Mouse (Mus musculus) hindbrain, embryonic 13.5 days (tissue): ENCODE data around the gene Afdn. TPM values are rescaled to one million over a fixed set of nuclear protein-coding genes. Genes with fewer than 3 reads are reported as not detected.

ENCODE experiments used
- ATAC-seq: fragments of 200-750 bp; cut with Nextera tagmentation; 2 replicates; pipeline ENCODE4 v1.8.0; 2017; ENCODE audit warnings: moderate TSS enrichment; ENCODE audit not compliant: low FRiP score
- H3K27ac ChIP-seq: fragments of 300-500 bp; sonication (generic); 2 replicates; pipeline ENCODE4 v1.5.1; 2015; ENCODE audit warnings: inconsistent platforms, mild to moderate bottlenecking, moderate library complexity
- H3K27me3 ChIP-seq: fragments of 300-500 bp; sonication (generic); 2 replicates; pipeline ENCODE4 v1.6.1; 2015; ENCODE audit warnings: mild to moderate bottlenecking, inconsistent platforms
- H3K36me3 ChIP-seq: fragments of 300-500 bp; sonication (generic); 2 replicates; pipeline ENCODE4 v1.6.1; 2015; ENCODE audit warnings: mild to moderate bottlenecking, inconsistent platforms
- H3K4me1 ChIP-seq: fragments of 300-500 bp; sonication (generic); replicated peaks from 2 replicates; pipeline ENCODE4 v1.6.1; 2015; ENCODE audit warnings: inconsistent platforms
- H3K4me2 ChIP-seq: fragments of 300-500 bp; sonication (generic); 2 replicates; pipeline ENCODE4 v1.6.1; 2015; ENCODE audit warnings: inconsistent platforms, mild to moderate bottlenecking, moderate library complexity
- H3K4me3 ChIP-seq: fragments of 300-500 bp; sonication (generic); 2 replicates; pipeline ENCODE4 v1.5.1; 2015; ENCODE audit warnings: mild to moderate bottlenecking, inconsistent platforms
- H3K9ac ChIP-seq: fragments of 300-500 bp; sonication (generic); 2 replicates; pipeline ENCODE4 v1.6.1; 2015; ENCODE audit warnings: mild to moderate bottlenecking, inconsistent platforms
- H3K9me3 ChIP-seq: fragments of 300-500 bp; sonication (generic); 2 replicates; pipeline ENCODE4 v1.6.1; 2016; ENCODE audit warnings: inconsistent platforms
- WGBS: fragments of 180-500 bp; shearing (Covaris S2); methylation state at CpG from one replicate; pipeline ENCODE4 v1.1.7; 2015; 5-methylcytosine and 5-hydroxymethylcytosine counted together
- polyA plus RNA-seq: library from polyadenylated mRNA; unstranded; fragments of >200 nt; fragmentation: Nextera tagmentation; extraction: Ambion mirVana; gene quantifications from 2 replicates; pipeline ENCODE4 v1.2.1, GENCODE M21; 2015

Gene Afdn
- polyA plus RNA-seq, 1 experiment from 2014 or later: 136 TPM

DNA sequence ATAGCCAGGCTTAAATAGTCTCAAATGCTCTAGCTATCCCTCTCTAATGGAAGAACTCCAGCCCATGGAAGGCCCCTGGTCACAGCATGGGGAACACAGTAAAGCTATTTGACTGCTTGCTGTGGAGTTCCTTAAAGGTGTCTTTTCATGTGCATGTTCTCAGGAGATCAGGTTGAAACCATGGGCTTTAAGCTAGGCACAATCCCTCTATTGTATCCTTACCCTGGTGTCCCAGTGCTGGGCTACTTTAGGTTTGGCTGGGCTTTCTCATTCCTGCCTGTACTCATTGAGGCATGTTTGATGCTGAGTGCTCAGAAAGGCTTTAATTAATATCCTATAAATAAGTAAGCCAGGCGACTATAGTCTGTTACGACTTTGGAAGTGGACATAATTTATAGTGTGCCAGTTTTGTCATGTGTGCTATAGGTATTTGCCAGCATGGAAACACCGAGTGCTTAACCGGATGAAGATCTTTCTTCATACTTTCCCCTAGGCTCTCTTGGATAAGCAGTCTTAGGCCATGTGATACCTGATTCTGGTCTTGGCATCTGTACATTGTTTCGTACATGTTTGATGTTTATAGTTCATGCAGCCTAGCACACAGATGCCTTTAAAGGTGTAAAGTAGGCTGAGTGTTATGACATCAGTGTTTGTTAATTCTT, 96.2 kb downstream of the Afdn start:
- no peaks in the 10 kb centered on the region for H3K9me3 ChIP-seq
- no peak overlapping the region for H3K9ac ChIP-seq
- H3K36me3 ChIP-seq: peaks cover 63% of the 10 kb centered on the region
- no peak overlapping the region for H3K4me2 ChIP-seq
- H3K27ac ChIP-seq: no peak overlapping the region
- WGBS: 93% methylated on average over 5 of the region's 5 CpGs
- ATAC-seq: no peak
- no peaks in the 10 kb centered on the region for H3K27me3 ChIP-seq
- H3K4me1 ChIP-seq: no peaks in the 10 kb centered on the region
- no peak overlapping the region for H3K4me3 ChIP-seq

- H3K9me3 ChIP-seq: no peaks in the 10 kb centered on the region
- no peaks in the 10 kb centered on the region for H3K27me3 ChIP-seq
- H3K27ac ChIP-seq: no peak overlapping the region
- H3K9ac ChIP-seq: no peak overlapping the region
- peaks cover 55% of the 10 kb centered on the region for H3K36me3 ChIP-seq
- no peak overlapping the region for H3K4me3 ChIP-seq
- no peak overlapping the region for H3K4me2 ChIP-seq
- ATAC-seq: no peak
- 95% methylated on average over 5 of the region's 5 CpGs for WGBS
- no peaks in the 10 kb centered on the region for H3K4me1 ChIP-seq
Measured at GRCm38 (mm10) chr17:13865340-13865739, 105.0 kb downstream of the Afdn start.

- Histone ChIP-seq H3K36me3 (peaks cover 54% of the 10 kb centered on the region), H3K4me2 (no peak overlapping the region)
Measured at GRCm38 (mm10) chr17:13866951-13867351, 106.6 kb downstream of the Afdn start.

GRCm38 (mm10) chr17:13867475-13867874, 107.1 kb downstream of the Afdn start:
- Histone ChIP-seq H3K9me3 (no peaks in the 10 kb centered on the region), H3K4me1 (no peaks in the 10 kb centered on the region), H3K4me3 (no peak overlapping the region), H3K9ac (no peak overlapping the region), H3K27ac (no peak overlapping the region), H3K27me3 (no peaks in the 10 kb centered on the region), H3K36me3 (peaks cover 52% of the 10 kb centered on the region), H3K4me2 (no peak overlapping the region)
- no peak for ATAC-seq
- 47% methylated on average over 6 of the region's 6 CpGs for WGBS

More at GRCm38 (mm10) chr17:13866951-13867351, 106.6 kb downstream of the Afdn start:
- Histone ChIP-seq H3K9me3 (no peaks in the 10 kb centered on the region), H3K4me3 (no peak overlapping the region), H3K27ac (no peak overlapping the region), H3K27me3 (no peaks in the 10 kb centered on the region), H3K4me1 (no peaks in the 10 kb centered on the region), H3K9ac (no peak overlapping the region)
- WGBS: 85% methylated on average over 3 of the region's 3 CpGs
- ATAC-seq: no peak

- H3K9ac ChIP-seq: no peak overlapping the region
- no peak overlapping the region for H3K4me3 ChIP-seq
- no peaks in the 10 kb centered on the region for H3K27me3 ChIP-seq
- H3K4me1 ChIP-seq: no peaks in the 10 kb centered on the region
- 95% methylated on average over 1 of the region's 1 CpGs for WGBS
- peaks cover 48% of the 10 kb centered on the region for H3K36me3 ChIP-seq
- no peak for ATAC-seq
- H3K9me3 ChIP-seq: 0 out of 2 replicates have a peak, but pooled peaks cover 3% of the 10 kb centered on the region
- no peak overlapping the region for H3K4me2 ChIP-seq
- no peak overlapping the region for H3K27ac ChIP-seq
Measured at GRCm38 (mm10) chr17:13870236-13870635, 109.9 kb downstream of the Afdn start.

GRCm38 (mm10) chr17:13874245-13874644, 113.9 kb downstream of the Afdn start:
- WGBS: 80% methylated on average over 1 of the region's 1 CpGs
- Histone ChIP-seq H3K4me1 (no peaks in the 10 kb centered on the region), H3K4me2 (no peak overlapping the region), H3K4me3 (no peak overlapping the region), H3K9me3 (0 out of 2 replicates have a peak, but pooled peaks cover 3% of the 10 kb centered on the region), H3K27me3 (no peaks in the 10 kb centered on the region), H3K9ac (no peak overlapping the region), H3K27ac (no peak overlapping the region), H3K36me3 (peaks cover 54% of the 10 kb centered on the region)
- no peak for ATAC-seq

DNA sequence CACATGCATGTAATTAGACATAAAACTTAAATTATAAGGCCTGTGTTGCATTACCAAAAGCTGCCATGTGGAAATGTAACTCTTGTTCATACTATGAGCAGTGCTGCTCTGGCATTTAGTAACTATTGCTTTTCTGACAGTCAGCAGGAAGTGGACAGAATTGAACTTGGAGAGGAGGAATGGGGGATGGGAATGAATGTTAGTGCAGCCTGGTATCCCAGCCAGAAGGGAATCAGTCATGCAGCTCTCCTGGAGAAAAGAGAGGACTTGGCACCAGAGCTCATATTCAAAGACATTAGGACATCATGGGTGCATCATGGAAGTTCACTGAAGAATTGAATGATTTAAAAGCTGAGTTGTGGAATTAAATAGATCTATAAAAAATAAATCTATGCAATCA, 117.1 kb downstream of the Afdn start:
- no peak overlapping the region for H3K9ac ChIP-seq
- H3K36me3 ChIP-seq: peaks cover 45% of the 10 kb centered on the region
- H3K4me2 ChIP-seq: no peak overlapping the region
- H3K27ac ChIP-seq: no peak overlapping the region
- no peak for ATAC-seq
- no peaks in the 10 kb centered on the region for H3K27me3 ChIP-seq
- H3K4me3 ChIP-seq: no peak overlapping the region
- 0 out of 2 replicates have a peak, but pooled peaks cover 3% of the 10 kb centered on the region for H3K9me3 ChIP-seq
- no peaks in the 10 kb centered on the region for H3K4me1 ChIP-seq

- Histone ChIP-seq H3K36me3 (peaks cover 49% of the 10 kb centered on the region), H3K9ac (no peak overlapping the region), H3K27me3 (no peaks in the 10 kb centered on the region), H3K27ac (no peak overlapping the region), H3K4me2 (no peak overlapping the region), H3K4me1 (no peaks in the 10 kb centered on the region), H3K9me3 (no peaks in the 10 kb centered on the region), H3K4me3 (no peak overlapping the region)
- ATAC-seq: no peak
- 79% methylated on average over 1 of the region's 1 CpGs for WGBS
Measured at GRCm38 (mm10) chr17:13879731-13880130, 119.4 kb downstream of the Afdn start.

DNA sequence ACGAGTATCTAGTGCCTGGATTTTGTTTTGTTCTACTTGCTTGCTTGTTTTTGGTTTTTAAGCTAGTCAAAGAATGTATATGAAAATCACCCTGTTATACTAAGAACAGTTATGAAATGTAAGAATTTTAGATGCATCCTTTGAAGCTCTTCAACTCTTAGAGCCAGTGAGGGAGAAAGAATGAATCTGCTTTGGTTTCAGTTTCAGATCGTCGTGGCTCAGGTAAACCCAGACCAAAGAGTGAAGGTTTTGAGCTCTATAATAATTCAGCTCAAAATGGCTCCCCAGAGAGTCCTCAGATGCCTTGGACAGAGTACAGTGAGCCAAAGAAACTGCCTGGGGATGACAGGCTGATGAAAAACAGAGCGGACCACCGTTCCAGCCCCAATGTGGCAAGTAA, 123.2 kb downstream of the Afdn start:
- Histone ChIP-seq H3K4me2 (no peak overlapping the region), H3K36me3 (peaks cover 67% of the 10 kb centered on the region), H3K9me3 (no peaks in the 10 kb centered on the region), H3K27ac (no peak overlapping the region), H3K4me1 (no peaks in the 10 kb centered on the region), H3K27me3 (no peaks in the 10 kb centered on the region), H3K4me3 (no peak overlapping the region), H3K9ac (no peak overlapping the region)
- 83% methylated on average over 5 of the region's 5 CpGs for WGBS
- ATAC-seq: no peak

- no peaks in the 10 kb centered on the region for H3K27me3 ChIP-seq
- H3K27ac ChIP-seq: no peak overlapping the region
- H3K9ac ChIP-seq: no peak overlapping the region
- 89% methylated on average over 7 of the region's 7 CpGs for WGBS
- H3K9me3 ChIP-seq: no peaks in the 10 kb centered on the region
- H3K4me2 ChIP-seq: no peak overlapping the region
- no peak overlapping the region for H3K4me3 ChIP-seq
- ATAC-seq: no peak
- H3K4me1 ChIP-seq: no peaks in the 10 kb centered on the region
- peaks cover 44% of the 10 kb centered on the region for H3K36me3 ChIP-seq
Measured at GRCm38 (mm10) chr17:13889818-13890434, 129.6 kb downstream of the Afdn start.

DNA sequence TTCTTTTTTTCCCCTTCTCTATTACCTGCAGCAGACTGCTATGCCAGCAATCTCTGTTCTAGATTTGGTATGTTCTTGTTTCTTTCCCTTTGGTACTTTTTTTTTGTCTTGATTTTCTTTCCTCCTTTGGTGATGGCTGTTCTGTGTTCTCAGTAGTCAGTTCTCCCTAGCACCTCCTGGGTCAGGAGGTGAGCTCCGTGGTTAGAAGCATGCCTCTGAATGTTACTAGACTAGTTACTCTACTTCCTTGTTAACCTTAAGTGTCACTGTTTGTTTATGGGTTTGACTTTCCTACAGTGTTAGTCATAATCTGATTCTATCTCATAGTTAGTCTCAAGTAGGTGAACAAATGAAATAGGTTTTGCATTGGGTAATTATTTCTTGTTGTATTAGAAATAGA, 130.6 kb downstream of the Afdn start:
- ATAC-seq: no peak
- no peak overlapping the region for H3K4me2 ChIP-seq
- peaks cover 37% of the 10 kb centered on the region for H3K36me3 ChIP-seq
- no peak overlapping the region for H3K4me3 ChIP-seq
- H3K4me1 ChIP-seq: no peaks in the 10 kb centered on the region
- H3K9me3 ChIP-seq: no peaks in the 10 kb centered on the region
- H3K27ac ChIP-seq: no peak overlapping the region
- no peaks in the 10 kb centered on the region for H3K27me3 ChIP-seq
- no peak overlapping the region for H3K9ac ChIP-seq
- WGBS: 83% methylated on average over 1 of the region's 1 CpGs

GRCm38 (mm10) chr17:13898838-13899237, 138.5 kb downstream of the Afdn start:
- Histone ChIP-seq H3K4me2 (no peak overlapping the region), H3K27me3 (no peaks in the 10 kb centered on the region), H3K4me3 (no peak overlapping the region), H3K4me1 (no peaks in the 10 kb centered on the region), H3K9me3 (no peaks in the 10 kb centered on the region), H3K27ac (no peak overlapping the region), H3K36me3 (peaks cover 62% of the 10 kb centered on the region), H3K9ac (no peak overlapping the region)
- no peak for ATAC-seq
- 89% methylated on average over 17 of the region's 17 CpGs for WGBS

DNA sequence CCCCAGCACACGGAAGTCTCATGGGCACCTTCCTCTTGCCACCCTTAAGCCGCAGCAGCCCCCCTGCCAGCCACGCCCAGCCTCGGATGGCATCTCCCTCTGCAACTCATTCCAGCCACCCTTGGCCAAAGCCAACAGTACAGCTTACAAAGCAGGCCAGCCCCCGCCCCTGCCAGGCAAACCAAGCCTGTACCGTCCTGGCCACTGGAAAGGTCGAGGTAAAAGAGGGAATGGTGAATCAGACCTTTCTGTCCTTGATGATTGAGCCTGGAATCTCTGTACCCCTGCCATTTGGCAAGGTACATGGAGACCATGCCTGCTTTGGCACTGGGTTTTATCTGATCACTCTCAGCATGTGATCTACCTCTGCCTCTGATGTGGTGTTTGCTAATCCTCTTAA, 138.9 kb downstream of the Afdn start:
- no peaks in the 10 kb centered on the region for H3K27me3 ChIP-seq
- no peaks in the 10 kb centered on the region for H3K4me1 ChIP-seq
- no peak overlapping the region for H3K4me2 ChIP-seq
- H3K9ac ChIP-seq: no peak overlapping the region
- 92% methylated on average over 7 of the region's 7 CpGs for WGBS
- no peak for ATAC-seq
- no peak overlapping the region for H3K4me3 ChIP-seq
- no peaks in the 10 kb centered on the region for H3K9me3 ChIP-seq
- H3K36me3 ChIP-seq: peaks cover 66% of the 10 kb centered on the region
- H3K27ac ChIP-seq: no peak overlapping the region
